Mouse (Mus musculus) mouse embryonic stem cell (cell line): ENCODE data around the gene Dexi.

Source experiments
- in situ Hi-C, 2 experiments: fragments of 300-500 bp; cut with MboI; formaldehyde crosslinking; loops; 1 replicate in 1 of 2; 3 replicates in 1 of 2; pipeline ENCODE4 v1.14.3; 2019 to 2020; ENCODE audit warnings: low sequenced_read_pairs in 2 of 2, low pct_unique_long_range_greater_than_20kb in 1 of 2, mixed read lengths in 1 of 2; ENCODE audit not compliant: unreplicated experiment in 1 of 2

The Dexi gene

GRCm38 (mm10) chr16:10546865-10547264, 4.0 kb upstream of the Dexi start:
- in situ Hi-C loops: no loop called here

- in situ Hi-C loops: no loop called here
These were observed 2.3 kb upstream of the Dexi start, which contains the start of gene Clec16a for GRCm38 (mm10) chr16:10544995-10545622. TSS of gene Clec16a (plus strand) at chr16:10545339.

- in situ Hi-C loops: no loop called here
These were observed 588 bp downstream of the Dexi start for GRCm38 (mm10) chr16:10542266-10542665.

- in situ Hi-C loops: no loop called here
These were observed 1.3 kb downstream of the Dexi start for GRCm38 (mm10) chr16:10541598-10541930.

- in situ Hi-C loops: no loop called here
These were observed 1.9 kb downstream of the Dexi start for GRCm38 (mm10) chr16:10540763-10541597.

GRCm38 (mm10) chr16:10536961-10537360, 5.9 kb downstream of the Dexi start:
- in situ Hi-C loops: no loop called here

GRCm38 (mm10) chr16:10536323-10536722, 6.5 kb downstream of the Dexi start:
- in situ Hi-C loops: no loop called here

- in situ Hi-C loops: no loop called here
These were observed 8.3 kb downstream of the Dexi start for GRCm38 (mm10) chr16:10534567-10534966.

- in situ Hi-C loops: no loop called here
These were observed 9.1 kb downstream of the Dexi start for GRCm38 (mm10) chr16:10533781-10534180.

- in situ Hi-C loops: no loop called here
These were observed 12.7 kb downstream of the Dexi start for GRCm38 (mm10) chr16:10530179-10530578.

- in situ Hi-C loops: no loop called here
These were observed 14.5 kb downstream of the Dexi start for GRCm38 (mm10) chr16:10528382-10528781.

GRCm38 (mm10) chr16:10527046-10527644, 15.7 kb downstream of the Dexi start:
- in situ Hi-C loops: no loop called here

GRCm38 (mm10) chr16:10525610-10525980, 17.3 kb downstream of the Dexi start:
- in situ Hi-C loops: no loop called here

- in situ Hi-C loops: loop anchor here (25.0 kb wide), 1 partner anchor 463 kb away; no protein-coding TSS in a partner anchor
These were observed 17.8 kb downstream of the Dexi start for GRCm38 (mm10) chr16:10524866-10525609.

GRCm38 (mm10) chr16:10523650-10524049, 19.2 kb downstream of the Dexi start:
- in situ Hi-C loops: loop anchor here (25.0 kb wide), 1 partner anchor 461 kb away; no protein-coding TSS in a partner anchor

GRCm38 (mm10) chr16:10522811-10523210, 20.0 kb downstream of the Dexi start:
- in situ Hi-C loops: loop anchor here (25.0 kb wide), 1 partner anchor 461 kb away; no protein-coding TSS in a partner anchor

GRCm38 (mm10) chr16:10520908-10521614, 21.8 kb downstream of the Dexi start:
- in situ Hi-C loops: loop anchor here (25.0 kb wide), 1 partner anchor 459 kb away; no protein-coding TSS in a partner anchor

- in situ Hi-C loops: loop anchor here (5.0 to 25.0 kb wide), 5 partner anchors 96 to 456 kb away; no protein-coding TSS in a partner anchor
These were observed 24.8 kb downstream of the Dexi start for GRCm38 (mm10) chr16:10518030-10518429.
